Mouse (Mus musculus): ENCODE results near the gene H2-D1.

The H2-D1 gene

DNA sequence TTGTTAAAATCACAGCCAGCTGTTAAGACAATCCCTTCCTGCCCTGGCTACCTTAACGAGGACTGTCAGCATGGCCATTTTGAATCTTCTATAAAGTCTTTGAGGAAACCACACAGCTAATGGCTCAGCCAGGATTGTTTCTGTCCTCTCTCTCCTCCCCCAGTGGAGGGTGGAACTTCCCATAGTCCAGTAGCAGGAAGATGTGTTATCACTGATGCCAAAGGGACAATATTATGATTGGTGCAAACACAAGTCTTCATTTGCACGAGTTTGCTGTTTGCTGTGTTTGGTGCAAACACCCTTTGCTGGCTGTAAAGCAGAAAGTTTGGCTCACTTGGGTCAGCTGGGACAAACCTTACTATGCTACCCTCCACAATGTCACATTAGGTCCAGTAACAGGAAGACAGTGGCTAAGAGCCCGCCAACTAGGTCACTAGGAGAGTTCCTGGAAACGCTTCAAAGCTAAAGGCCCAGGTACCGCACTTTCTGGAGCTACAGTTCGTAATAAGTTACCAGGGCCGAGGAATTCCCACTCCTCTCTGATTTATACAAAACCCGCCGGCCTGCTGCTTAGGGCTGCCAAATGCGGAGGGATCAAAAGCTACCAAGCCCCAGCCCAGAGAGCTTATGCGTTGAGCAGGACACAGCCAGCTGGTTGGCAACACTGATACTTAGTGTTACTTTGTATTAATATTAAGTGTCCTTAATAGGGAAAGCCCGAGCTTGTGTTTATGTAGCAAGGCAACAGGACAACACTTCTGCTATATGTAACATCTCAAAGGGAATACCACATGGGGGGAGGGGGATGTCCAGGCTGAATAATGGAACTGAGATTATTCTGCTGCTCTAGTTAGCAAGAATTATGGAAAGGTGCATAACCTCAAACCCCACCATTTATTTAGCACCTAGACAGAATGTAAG is 21.9 kb upstream of the H2-D1 start:
- DNase-seq (ENCODE audit: low spot score): no peak

DNA sequence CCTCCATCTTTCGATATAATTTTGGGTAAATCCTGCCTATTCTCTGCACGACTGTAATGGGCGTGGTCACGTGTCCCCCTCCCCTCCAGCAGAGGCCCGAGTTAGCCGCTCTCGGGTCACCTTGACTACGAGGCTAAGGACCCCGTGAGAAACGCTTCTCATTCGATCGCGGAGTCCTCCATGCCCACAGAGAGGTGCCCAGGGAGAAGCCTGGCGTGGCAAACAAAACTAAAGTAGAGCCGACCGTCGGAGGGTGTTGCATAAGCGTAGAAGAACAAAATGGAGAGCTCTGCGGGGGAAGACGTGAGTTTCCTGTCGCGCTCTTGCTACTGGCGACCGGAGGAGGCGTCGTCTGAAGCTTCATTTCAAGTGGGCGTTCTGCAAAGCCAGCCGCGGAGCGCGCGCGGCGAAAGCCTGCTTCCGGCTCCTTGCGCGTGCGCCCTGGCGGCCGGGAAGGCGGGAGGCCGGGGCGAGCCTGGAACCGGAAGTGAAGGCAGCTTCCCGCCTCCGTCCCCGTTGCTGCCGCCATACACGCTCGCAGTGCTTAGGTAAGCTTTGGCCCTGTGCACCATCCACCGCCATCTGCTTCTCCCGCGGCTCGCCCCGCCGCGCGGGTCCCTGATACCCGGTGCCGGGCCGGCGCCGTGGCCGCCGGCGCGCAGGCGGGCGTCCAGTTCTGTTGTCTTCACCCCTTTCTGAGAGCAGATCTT is 21.1 kb upstream of the H2-D1 start, which contains the start of gene Ddx39b:
Ddx39b (plus strand) TSS at position 442 of the 710 bp plus-strand sequence.
- DNase-seq (ENCODE audit: low spot score): peak; percentile 96

DNA sequence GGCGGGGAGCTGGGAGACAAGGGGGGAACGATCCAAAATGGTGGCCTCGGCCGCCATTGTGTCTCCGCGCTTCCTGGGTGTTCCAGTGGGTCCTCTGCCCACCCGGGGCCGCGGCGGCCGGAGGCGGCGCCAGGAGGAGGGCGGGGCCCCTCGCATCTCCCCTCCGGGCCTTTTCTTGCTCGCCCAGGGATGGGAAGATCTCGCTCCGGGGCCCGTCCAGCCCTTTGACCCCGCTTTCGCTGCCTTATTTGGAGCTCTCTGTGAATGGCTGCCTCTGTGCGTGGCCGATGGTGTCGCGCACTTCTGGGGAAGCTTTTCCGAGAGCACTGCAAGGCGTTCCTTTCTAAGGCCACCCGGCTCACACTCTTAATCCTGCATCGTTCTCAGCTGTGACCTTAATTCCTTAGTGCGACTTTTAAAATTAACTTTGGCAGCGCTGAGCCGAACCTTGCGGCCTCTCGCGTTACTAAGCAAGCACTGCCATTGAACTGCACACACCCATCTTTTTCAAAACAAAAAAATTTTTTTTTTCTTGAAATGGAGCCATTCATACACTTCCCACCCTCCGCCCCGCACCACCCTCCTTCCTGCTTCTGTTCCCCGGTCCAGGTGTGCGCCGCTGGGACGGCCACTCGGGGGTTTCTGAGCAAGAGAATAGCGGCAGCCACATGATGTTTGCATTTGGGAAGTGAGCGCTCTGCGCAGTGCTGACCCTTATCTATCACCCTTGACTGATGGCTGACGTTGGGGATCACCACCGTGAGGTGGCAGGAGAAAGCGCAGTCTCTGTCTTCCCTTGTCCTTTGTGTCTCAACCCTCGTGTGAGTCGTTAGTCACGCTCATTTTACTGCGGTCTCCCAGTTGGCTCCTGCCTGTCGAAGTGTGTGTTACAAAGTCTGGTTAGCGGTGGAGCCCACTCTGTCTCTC is 20.3 kb upstream of the H2-D1 start:
- DNase-seq (ENCODE audit: low spot score): peak; percentile 71

DNA sequence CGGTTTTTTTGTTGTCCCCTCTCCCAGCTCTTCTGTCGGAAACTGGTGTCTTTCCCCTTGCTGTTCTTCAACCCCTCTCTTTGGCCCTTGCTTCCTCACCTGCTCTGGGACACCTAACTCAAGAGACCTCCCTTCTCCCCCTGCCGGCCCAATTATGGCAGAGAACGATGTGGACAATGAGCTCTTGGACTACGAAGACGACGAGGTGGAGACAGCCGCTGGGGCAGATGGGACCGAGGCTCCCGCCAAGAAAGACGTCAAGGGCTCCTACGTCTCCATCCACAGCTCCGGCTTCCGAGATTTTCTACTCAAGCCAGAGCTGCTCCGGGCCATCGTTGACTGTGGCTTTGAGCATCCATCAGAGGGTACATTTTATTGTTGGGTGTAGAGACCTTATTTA is 19.4 kb upstream of the H2-D1 start:
- peak; percentile 69 for DNase-seq (ENCODE audit: low spot score)

DNA sequence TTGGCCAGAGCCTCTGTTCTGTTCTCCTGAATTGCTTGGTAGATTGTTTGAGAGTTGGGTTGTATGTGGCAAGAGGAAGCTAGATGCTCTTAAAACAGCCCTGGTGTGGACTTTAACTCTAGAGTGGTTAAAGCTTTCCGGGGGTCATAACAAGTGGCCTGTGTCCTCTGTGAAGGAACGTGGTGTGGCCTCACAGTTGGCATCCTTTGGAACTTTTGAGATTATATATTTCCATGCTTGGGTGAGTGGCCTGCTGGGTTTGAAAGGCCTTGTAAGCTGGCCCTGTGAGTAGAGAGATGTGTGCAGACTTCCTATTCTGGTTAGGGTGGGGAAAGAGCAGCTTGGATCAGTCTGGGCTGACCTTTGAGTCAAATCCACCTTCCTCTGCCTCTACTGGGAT is 17.5 kb upstream of the H2-D1 start:
- no peak for DNase-seq (ENCODE audit: low spot score)

DNA sequence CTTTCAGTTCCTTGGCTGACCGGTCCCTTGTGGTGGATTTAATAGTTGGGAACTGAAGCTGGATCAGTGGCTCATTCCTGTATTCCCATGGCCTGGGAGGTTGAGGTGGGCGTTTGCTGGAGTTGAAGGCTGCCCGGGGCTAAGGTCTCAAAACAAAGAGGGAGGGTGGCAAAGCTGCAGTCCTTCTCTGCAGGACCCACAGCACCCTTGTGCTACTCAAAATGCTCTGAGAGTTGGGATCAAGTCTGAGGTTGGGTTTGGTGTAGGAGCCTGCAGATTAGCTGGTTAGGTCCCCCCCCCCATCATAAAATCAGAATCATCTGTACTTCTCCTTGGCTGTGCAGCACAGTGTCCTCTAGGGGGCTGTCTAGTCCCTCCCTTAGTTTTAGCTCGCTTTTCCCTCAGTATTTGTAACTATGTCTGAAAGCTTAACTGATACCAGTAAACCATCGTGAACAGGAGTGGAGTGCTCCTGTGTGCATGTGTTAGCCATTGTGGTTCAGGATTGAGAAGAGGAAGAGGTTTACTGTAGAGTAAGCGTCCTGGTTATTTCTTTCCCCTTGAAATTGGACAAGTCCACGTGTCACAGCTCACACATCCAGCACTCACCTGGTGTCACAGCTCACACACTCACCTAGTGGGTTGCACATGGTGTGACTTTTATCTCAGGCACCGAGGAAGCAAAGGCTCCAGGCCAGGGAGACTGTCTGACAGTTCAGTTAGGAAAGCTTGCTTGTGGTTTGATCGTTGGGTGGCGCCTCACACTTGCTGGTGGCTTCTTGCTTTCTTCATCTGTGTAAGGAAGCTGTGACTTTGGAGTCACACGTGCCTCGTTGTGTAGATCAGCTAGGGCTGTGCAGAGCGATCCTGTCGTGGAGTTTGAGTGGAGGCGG is 16.6 kb upstream of the H2-D1 start:
- no peak for DNase-seq (ENCODE audit: low spot score)

DNA sequence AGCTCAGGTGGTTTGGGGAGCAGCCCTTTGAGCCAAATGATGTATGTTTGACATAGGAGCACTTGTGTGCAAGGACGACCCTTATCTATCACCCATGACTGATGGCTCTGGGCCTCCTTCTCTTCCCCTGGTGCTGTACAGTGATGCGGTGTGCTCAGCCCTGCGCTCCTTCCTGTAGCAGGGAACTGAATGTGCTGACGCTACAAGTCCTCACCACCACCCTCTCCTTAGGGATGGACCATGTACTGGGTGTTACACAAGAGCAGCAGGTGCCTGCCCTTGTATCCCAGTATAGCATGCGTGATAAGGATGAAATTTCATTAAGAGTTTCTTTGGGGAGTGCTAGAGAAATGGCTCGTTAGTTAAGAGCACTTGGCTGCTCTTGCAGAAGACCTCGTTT is 15.4 kb upstream of the H2-D1 start:
- no peak for DNase-seq (ENCODE audit: low spot score)

DNA sequence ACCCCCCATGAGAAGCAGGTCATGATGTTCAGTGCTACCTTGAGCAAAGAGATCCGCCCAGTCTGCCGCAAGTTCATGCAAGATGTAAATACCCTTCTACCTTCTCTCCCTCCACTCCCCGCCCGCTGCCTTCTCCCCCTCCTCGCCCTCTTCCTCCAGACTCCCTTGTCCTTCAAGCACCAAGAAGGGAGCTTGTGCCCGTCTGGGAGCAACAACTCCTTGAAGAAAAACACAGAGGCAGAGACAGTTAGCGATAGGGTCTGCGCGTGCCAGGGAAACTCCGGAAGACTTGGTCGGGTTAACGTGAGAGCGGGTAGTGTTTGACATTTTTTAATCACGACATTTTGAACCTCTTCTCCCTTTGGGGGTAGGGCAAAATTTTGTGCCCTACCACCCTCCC is 13.5 kb upstream of the H2-D1 start:
- DNase-seq (ENCODE audit: low spot score): no peak

DNA sequence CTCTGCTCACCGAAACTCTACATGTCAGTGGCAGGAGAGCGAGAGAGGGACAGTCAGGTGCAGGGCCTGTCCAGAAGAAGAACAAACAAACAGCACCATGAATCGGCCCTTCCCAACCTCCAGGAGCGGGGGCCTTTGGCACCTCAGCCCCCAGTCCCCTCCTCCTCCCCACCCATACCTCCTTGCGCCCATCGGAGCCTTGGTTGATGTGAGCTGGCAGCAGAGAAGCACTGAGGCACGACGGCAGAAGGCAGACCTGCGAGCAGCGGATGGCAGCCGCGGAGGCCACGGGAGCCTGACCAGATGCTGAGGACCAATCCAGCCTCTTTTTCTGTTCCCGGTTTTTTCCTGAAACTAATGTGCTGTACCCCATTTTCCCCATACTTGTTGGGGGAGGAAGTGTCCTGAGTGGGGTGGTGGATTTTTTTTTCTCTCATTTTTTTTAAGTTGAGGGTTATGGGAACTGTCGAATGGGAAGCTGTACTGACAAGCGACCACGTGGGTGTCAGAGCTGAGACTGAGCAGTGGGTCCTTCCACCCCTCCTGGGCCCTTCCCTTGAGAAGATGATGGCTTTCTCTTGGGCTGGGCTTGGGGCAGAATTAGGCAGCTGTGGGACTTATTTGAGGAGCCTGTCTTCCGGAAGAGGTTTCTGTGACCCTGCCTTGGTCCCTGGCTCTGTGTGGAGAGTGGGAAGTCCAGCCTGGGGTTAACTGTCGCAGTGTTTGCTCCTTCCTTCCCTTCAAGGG is 12.9 kb upstream of the H2-D1 start:
- no peak for DNase-seq (ENCODE audit: low spot score)

DNA sequence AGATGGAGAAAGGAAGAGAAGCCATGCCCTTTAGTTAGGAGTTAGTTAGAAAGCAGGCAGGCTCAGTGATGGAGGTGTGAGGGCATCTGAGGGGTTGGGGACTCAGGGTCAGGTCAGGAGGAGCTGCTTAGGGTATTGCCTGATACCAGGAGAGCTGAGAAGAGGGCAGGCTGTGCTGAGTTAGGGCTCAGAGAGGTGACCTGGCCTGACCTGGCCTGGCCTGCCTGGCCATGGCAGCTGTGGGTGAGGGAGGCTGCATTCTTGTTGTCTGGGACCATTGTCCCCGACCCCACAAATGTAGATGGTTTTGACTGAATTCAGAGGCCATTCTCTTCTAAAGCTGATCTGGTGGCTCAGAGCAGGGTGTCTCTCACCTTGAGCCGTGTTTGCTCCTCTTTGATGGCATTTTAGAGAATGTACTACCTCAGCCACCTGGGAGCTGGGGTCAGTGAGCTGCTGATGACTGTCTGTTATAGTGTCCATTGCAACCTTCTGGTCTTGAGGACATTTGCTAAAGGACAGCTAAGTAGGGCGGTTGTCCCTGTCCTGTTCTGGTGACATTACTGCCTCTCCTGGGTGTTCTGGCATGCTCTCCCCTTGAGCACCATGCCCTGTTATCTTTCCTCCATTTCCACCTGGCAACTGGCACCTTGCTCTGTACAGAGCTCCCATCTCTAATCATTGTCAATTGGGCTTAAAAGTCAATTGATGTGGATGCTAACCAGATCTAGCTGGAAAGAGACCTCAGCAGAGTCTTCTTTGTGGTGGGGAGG is 12.0 kb upstream of the H2-D1 start:
- DNase-seq (ENCODE audit: low spot score): no peak

DNA sequence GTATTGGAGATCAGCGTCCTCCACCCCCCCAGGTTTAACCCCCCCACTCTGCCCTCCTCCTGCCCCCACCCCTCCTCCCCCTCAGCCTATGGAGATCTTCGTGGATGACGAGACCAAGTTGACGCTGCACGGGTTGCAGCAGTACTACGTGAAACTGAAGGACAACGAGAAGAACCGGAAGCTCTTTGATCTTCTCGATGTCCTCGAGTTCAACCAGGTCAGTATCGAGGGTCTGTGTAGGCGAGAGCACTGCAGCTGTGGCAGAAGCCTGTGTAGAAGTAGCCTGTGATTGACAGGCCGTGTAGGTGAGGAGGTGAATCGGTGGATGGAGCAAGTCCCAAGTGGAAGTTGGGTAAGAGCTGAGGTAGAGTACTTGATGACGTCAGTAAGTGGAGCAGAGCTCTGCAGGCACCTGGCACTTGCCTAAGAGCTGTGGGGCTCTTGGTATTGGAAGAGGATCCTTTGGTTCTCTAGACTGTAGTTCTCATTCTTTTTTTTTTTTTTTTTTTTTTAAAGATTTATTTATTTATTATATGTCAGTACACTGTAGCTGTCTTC is 11.3 kb upstream of the H2-D1 start:
- no peak for DNase-seq (ENCODE audit: low spot score)

DNA sequence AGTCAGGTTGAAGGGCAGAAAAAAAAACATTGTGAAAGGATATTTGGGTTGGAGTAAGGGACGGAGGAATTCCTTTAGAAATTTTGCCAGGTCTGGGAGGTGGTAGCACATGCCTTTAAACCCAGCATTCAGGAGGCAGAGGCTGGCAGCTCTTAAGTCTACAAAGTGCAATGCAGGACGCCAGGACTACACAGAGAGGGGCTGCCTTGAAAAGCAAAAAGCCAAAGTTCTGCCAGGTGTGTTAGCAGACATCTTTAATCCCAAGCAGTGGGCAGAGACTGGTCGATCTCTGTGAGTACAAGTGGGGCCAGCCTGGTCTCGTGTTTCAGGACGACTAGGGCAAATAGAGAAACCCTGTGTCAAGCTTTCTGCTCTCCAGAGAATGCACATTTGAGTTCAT is 10.5 kb upstream of the H2-D1 start:
- no peak for DNase-seq (ENCODE audit: low spot score)

DNA sequence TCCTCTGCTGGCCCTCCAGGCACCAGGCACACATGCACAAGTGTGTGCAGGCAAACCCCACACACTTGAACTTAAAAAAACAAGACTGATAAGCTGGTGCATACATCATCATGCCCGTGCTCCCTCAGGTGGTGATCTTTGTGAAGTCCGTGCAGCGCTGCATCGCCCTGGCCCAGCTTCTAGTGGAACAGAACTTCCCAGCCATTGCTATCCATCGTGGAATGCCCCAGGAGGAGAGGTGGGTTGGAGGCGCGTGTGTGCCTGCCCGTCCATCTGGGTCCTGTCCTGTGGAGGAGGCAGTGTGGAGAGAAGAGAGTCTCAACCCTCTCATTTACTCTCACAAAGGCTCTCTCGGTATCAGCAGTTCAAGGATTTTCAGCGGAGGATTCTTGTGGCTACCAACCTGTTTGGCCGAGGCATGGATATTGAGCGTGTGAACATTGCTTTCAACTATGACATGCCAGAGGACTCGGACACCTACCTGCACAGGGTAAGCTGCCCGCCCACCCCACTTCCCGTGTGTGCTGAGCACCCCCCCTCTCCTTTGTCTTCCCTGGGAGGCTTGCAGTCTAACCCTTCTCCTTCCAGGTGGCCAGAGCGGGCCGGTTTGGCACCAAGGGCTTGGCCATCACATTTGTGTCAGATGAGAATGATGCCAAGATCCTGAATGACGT is 9.8 kb upstream of the H2-D1 start:
- DNase-seq (ENCODE audit: low spot score): no peak

DNA sequence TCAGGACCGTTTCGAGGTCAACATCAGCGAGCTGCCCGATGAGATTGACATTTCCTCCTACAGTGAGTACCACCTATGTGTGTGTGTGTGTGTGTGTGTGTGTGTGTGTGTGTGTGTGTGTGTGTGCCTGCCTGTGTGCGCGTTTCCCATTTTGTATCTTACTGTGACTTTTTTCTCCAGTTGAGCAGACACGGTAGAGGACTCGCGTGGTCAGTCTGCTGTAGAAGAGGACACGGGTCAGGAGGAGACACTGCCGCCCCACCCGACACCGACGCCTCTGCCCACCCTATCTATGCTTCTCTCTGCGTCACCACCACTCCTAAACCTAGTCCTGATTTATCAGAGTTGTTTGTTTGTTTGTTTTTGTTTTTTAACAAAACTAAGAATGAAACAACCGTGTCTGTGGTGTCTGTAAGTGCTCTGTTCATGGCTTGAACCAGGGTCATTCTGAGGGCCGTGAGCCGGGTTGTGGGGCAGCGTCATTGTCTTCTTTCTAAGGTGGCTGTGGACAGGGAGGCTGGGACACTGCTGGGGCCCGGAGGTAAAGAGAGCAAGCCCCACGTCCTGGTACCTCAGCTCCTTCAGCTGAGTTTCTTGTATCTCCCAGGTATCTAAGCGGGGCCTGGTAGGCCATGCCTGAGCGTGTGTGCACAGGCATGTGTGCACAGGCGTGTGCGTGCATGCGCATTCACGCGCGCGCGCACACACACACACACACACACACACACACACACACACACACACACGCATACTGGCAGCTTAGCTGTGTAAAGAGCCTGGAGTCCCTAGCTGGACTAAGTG is 9.0 kb upstream of the H2-D1 start:
- DNase-seq (ENCODE audit: low spot score): no peak

DNA sequence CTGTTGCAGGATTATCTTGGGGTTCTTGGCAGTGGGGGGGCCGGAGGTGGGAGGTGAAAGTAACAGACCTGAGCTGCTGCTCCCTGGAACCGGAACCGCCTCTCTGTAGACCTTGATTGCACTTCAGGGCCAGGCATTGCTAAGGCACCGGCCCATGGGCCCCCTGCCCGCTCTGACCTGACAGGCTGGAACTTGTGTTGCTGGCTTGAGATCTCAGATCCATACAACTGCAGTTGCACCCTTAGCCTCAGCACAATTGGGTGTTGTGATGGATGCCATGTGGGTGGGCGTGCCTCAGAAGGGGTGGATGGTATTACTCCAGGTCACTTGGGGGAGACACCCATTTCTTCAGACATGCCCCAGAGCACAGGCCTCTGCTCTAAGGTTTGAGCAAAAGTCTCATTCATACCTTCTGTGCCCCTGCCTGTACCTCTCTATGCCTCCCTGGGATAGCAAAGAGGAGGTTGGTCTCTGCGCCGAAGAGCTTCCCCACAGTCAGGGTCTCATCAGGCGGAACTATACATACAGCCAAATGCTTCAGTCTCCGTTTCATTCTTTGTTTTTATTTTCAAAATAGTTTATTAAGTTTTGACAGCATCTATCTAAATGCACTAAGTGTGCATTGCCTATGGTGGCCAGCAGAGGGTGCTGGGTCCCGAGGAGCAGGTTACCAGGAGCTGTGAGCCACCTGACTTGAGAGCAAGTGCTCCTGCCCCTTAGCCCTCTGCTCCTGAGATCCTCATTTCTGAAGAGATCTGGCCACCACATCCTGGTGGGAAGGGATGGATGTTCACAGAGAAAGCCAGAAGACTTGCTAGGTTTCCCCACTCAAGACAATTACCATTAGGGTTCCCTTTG is 8.1 kb upstream of the H2-D1 start:
- DNase-seq (ENCODE audit: low spot score): peak; percentile 70

DNA sequence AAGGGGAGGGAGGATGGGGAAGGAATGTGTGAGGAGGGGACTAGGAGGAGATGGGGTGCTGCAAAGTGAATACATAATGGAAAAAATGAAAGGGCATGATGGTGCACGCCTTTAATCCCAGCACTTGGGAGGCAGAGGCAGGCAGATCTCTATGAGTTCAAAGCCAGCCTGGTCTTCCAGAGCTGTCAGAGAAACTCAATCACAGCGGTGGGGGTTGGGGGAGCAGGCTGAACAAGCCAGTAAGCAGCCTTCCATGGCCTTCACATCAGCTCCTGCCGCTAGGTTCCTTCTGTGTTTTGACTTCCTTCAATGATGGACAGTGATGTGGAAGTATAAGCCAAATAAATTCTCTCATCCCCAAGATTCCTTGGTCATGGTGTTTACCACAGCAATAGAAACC is 7.2 kb upstream of the H2-D1 start:
- no peak for DNase-seq (ENCODE audit: low spot score)

DNA sequence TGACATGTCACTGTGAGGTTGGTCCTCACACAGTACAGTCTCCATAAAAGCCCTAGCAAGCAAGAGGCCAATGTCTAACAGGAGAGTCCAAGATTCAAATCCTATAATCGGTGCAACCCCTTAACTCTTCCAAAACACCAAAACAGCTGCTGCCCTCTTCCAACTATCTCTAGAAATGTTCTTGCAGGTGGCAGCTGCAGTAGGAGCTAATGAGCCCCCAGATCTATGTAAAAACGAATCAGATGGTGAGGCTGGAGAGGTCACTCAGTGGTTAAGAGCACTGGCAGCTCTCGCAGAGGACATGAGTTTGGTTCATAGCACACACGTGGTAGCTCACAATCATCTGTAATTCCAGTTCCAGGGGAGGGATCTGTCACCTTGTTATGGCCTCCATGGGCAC is 6.8 kb upstream of the H2-D1 start:
- DNase-seq (ENCODE audit: low spot score): no peak

Measured in urinary bladder, postnatal 14 days (tissue).